8 mouse cellular contexts compared by ENCODE assay signal in genomic region chr19:8711949-8712869, GRCm38 (mm10). TPM values are rescaled to one million over a fixed set of nuclear protein-coding genes. Genes with fewer than 3 reads are reported as not detected.
DNase-seq lines count a peak whose midpoint lies in the region; ATAC-seq and TF ChIP-seq lines count a peak whose summit lies in the region.

No protein-coding gene starts in this region.

- H3K4me3 ChIP-seq in lung, adult 2 months (replicated peaks; ENCODE audit: extremely low read depth, low read depth, low read length), result peak overlapping the region; percentile 84
- peak overlapping the region; percentile 80 for H3K4me3 ChIP-seq in embryonic facial prominence, embryonic 11.5 days (ENCODE audit: low read depth, low read length)
- H3K4me3 ChIP-seq in intestine, embryonic 16.5 days (ENCODE audit: low read length), result peak overlapping the region; percentile 91
- peak overlapping the region; percentile 93 for H3K4me3 ChIP-seq in myocyte

- H3K4me2 ChIP-seq in embryonic facial prominence, embryonic 11.5 days (ENCODE audit: low read depth, low read length), result peak overlapping the region; percentile 65
- peak overlapping the region; percentile 63 for H3K4me2 ChIP-seq in intestine, embryonic 16.5 days (ENCODE audit: low read depth, low read length)
- peak overlapping the region; percentile 95 for H3K4me2 ChIP-seq in myocyte (ENCODE audit: low read depth)

- TF ChIP-seq POLR2A in lung, adult 2 months (IDR thresholded peaks at IDR 0.05; ENCODE audit: borderline replicate concordance, extremely low read depth, low read depth, low read length), result no peak
- no peak for TF ChIP-seq POLR2A in myocyte (IDR thresholded peaks at IDR 0.05; ENCODE audit: insufficient read length, low read depth)

- H3K4me1 ChIP-seq in lung, adult 2 months (ENCODE audit: control insufficient read depth, insufficient read depth, low read length), result peaks cover 16% of the 10 kb centered on the region
- H3K4me1 ChIP-seq in embryonic facial prominence, embryonic 11.5 days (ENCODE audit: control insufficient read depth, insufficient read depth, low read length), result 0 out of 2 replicates have a peak, but pooled peaks cover 3% of the 10 kb centered on the region
- peaks cover 33% of the 10 kb centered on the region for H3K4me1 ChIP-seq in intestine, embryonic 16.5 days (ENCODE audit: control insufficient read depth, insufficient read depth, low read length)

- peak overlapping the region; percentile 83 for H3K27ac ChIP-seq in embryonic facial prominence, embryonic 11.5 days (replicated peaks; ENCODE audit: low read depth, low read length)
- H3K27ac ChIP-seq in intestine, embryonic 16.5 days (ENCODE audit: low read length), result peak overlapping the region; percentile 96

- H3K9me3 ChIP-seq in embryonic facial prominence, embryonic 11.5 days (replicated peaks; ENCODE audit: control insufficient read depth, low read length), result no peaks in the 10 kb centered on the region
- H3K9me3 ChIP-seq in intestine, embryonic 16.5 days (ENCODE audit: control insufficient read depth, low read length), result no peaks in the 10 kb centered on the region

- ATAC-seq in embryonic facial prominence, embryonic 11.5 days (replicated peaks; ENCODE audit: insufficient number of reproducible peaks, low FRiP score, low TSS enrichment, low read depth), result no peak
- ATAC-seq in intestine, embryonic 16.5 days, result no peak
- no peak for ATAC-seq in frontal cortex, adult (ENCODE audit: low TSS enrichment)

- no peak for DNase-seq in lung, adult 2 months
- no peak for DNase-seq in lung, postnatal 14 days
- DNase-seq in embryonic facial prominence, embryonic 11.5 days (ENCODE audit: low spot score), result no peak
- DNase-seq in right cerebral cortex, adult 2 months (ENCODE audit: low spot score in 2 of 2), result no peak
- no peak for DNase-seq in retina, postnatal 1 day

- peak overlapping the region; percentile 68 for H3ac ChIP-seq in myocyte (ENCODE audit: control insufficient read depth, insufficient read length)

- no peak for TF ChIP-seq CTCF in lung, adult 2 months (IDR thresholded peaks at IDR 0.05; ENCODE audit: insufficient read depth, low read length)

- 21% methylated on average over 10 of the region's 10 CpGs for WGBS in lung, adult 2 months
- 59% methylated on average over 10 of the region's 10 CpGs for WGBS in embryonic facial prominence, embryonic 11.5 days
- WGBS in intestine, embryonic 16.5 days, result 44% methylated on average over 10 of the region's 10 CpGs

- H3K36me3 ChIP-seq in embryonic facial prominence, embryonic 11.5 days (replicated peaks; ENCODE audit: control insufficient read depth, insufficient read depth, low read depth, low read length), result peaks cover 12% of the 10 kb centered on the region
- H3K36me3 ChIP-seq in intestine, embryonic 16.5 days (ENCODE audit: control insufficient read depth, insufficient read depth, low read length), result peaks cover 24% of the 10 kb centered on the region; the same call in 1 of the 2 replicates
- peaks cover 54% of the 10 kb centered on the region for H3K36me3 ChIP-seq in myocyte (ENCODE audit: control insufficient read depth, insufficient read depth)

- peaks cover 65% of the 10 kb centered on the region for H3K79me2 ChIP-seq in myocyte (ENCODE audit: control insufficient read depth, insufficient read depth)

- H3K27me3 ChIP-seq in embryonic facial prominence, embryonic 11.5 days (ENCODE audit: control insufficient read depth, insufficient read depth, low read length), result no peaks in the 10 kb centered on the region
- H3K27me3 ChIP-seq in intestine, embryonic 16.5 days (replicated peaks; ENCODE audit: control insufficient read depth, insufficient read depth, low read length), result no peaks in the 10 kb centered on the region
- H3K27me3 ChIP-seq in myocyte (ENCODE audit: control insufficient read depth, insufficient read depth, insufficient read length), result no peaks in the 10 kb centered on the region

- H3K9ac ChIP-seq in embryonic facial prominence, embryonic 11.5 days (replicated peaks; ENCODE audit: low read length), result peak overlapping the region; percentile 90
- H3K9ac ChIP-seq in intestine, embryonic 16.5 days (ENCODE audit: low read depth, low read length), result peak overlapping the region; percentile 95

TF ChIP-seq in myocyte, 11 proteins besides CTCF, POLR2A, EP300 and RAD21:
- TF ChIP-seq MAX (IDR thresholded peaks at IDR 0.05; ENCODE audit: low read depth), result no peak
- TF ChIP-seq TCF3 (IDR thresholded peaks at IDR 0.05; ENCODE audit: insufficient read length, low read depth), result no peak
- no peak for TF ChIP-seq TCF12 (IDR thresholded peaks at IDR 0.05; ENCODE audit: insufficient read depth, poor library complexity, severe bottlenecking)
- no peak for TF ChIP-seq REST (IDR thresholded peaks at IDR 0.05; ENCODE audit: insufficient read depth, insufficient read length)
- peak; percentile 34 for TF ChIP-seq POLR2AphosphoS2 (IDR thresholded peaks at IDR 0.05; ENCODE audit: insufficient read length, low read depth)

RNA-seq across cellular contexts. Expression of gene Slc3a2, which starts 11.0 kb away (rescaled TPM):
- 263 and 265 TPM in 2 replicates for polyA plus RNA-seq in lung, adult 2 months (2012; rRNA removed)
- polyA plus RNA-seq in embryonic facial prominence, embryonic 11.5 days (2014; fragmentation: Nextera tagmentation; extraction: Ambion mirVana), result 120 and 125 TPM in 2 replicates
- polyA plus RNA-seq in intestine, embryonic 16.5 days (2015; fragmentation: Nextera tagmentation; extraction: Ambion mirVana), result 211 and 225 TPM in 2 replicates
- 806 TPM for polyA plus RNA-seq in myocyte (2012; fragmentation: generic; extraction: Trizol)

RNA-seq across cellular contexts. Expression of gene Wdr74, which starts 23.4 kb away (rescaled TPM):
- polyA plus RNA-seq in lung, adult 2 months (2012; rRNA removed), result 19.5 and 21.3 TPM in 2 replicates
- 91.0 and 92.3 TPM in 2 replicates for polyA plus RNA-seq in embryonic facial prominence, embryonic 11.5 days (2014; fragmentation: Nextera tagmentation; extraction: Ambion mirVana)
- 78.1 and 88.7 TPM in 2 replicates for polyA plus RNA-seq in intestine, embryonic 16.5 days (2015; fragmentation: Nextera tagmentation; extraction: Ambion mirVana)
- polyA plus RNA-seq in myocyte (2012; fragmentation: generic; extraction: Trizol), result 109 TPM

RNA-seq across cellular contexts. Expression of gene 1700092M07Rik, which starts 28.3 kb away (rescaled TPM):
- not detected in 2 replicates for polyA plus RNA-seq in lung, adult 2 months (2012; rRNA removed)
- 1.1 and 1.8 TPM in 2 replicates for polyA plus RNA-seq in embryonic facial prominence, embryonic 11.5 days (2014; fragmentation: Nextera tagmentation; extraction: Ambion mirVana)
- polyA plus RNA-seq in intestine, embryonic 16.5 days (2015; fragmentation: Nextera tagmentation; extraction: Ambion mirVana), result 0.91 and 1.6 TPM in 2 replicates
- polyA plus RNA-seq in myocyte (2012; fragmentation: generic; extraction: Trizol), result 0.94 TPM

RNA-seq across cellular contexts. Expression of gene Stx5a, which starts 29.0 kb away (rescaled TPM):
- polyA plus RNA-seq in lung, adult 2 months (2012; rRNA removed), result 79.0 and 88.0 TPM in 2 replicates
- polyA plus RNA-seq in embryonic facial prominence, embryonic 11.5 days (2014; fragmentation: Nextera tagmentation; extraction: Ambion mirVana), result 107 and 110 TPM in 2 replicates
- 120 and 124 TPM in 2 replicates for polyA plus RNA-seq in intestine, embryonic 16.5 days (2015; fragmentation: Nextera tagmentation; extraction: Ambion mirVana)
- polyA plus RNA-seq in myocyte (2012; fragmentation: generic; extraction: Trizol), result 49.5 TPM

RNA-seq across cellular contexts. Expression of gene Nxf1, which starts 44.7 kb away (rescaled TPM):
- polyA plus RNA-seq in lung, adult 2 months (2012; rRNA removed), result 61.4 and 85.3 TPM in 2 replicates
- 230 and 238 TPM in 2 replicates for polyA plus RNA-seq in embryonic facial prominence, embryonic 11.5 days (2014; fragmentation: Nextera tagmentation; extraction: Ambion mirVana)
- polyA plus RNA-seq in intestine, embryonic 16.5 days (2015; fragmentation: Nextera tagmentation; extraction: Ambion mirVana), result 133 and 137 TPM in 2 replicates
- polyA plus RNA-seq in myocyte (2012; fragmentation: generic; extraction: Trizol), result 64.3 TPM
